Mouse (Mus musculus): ENCODE data around the gene Pik3c2b. TPM values are rescaled to one million over a fixed set of nuclear protein-coding genes. Genes with fewer than 3 reads are reported as not detected.

Pik3c2b gene
- polyA plus RNA-seq, 1 experiment from 2014 or later: 18.0 TPM

- no peak for ATAC-seq (ENCODE audit: low FRiP score, low read depth)
- H3K4me1 ChIP-seq: peaks cover 7% of the 10 kb centered on the region
- H3K27ac ChIP-seq: no peak overlapping the region
- no peak overlapping the region for H3K4me2 ChIP-seq (replicated peaks)
- no peaks in the 10 kb centered on the region for H3K27me3 ChIP-seq (replicated peaks)
- 64% methylated on average over 4 of the region's 4 CpGs for WGBS
- H3K36me3 ChIP-seq: peaks cover 22% of the 10 kb centered on the region
- H3K9me3 ChIP-seq: no peaks in the 10 kb centered on the region
- no peak overlapping the region for H3K4me3 ChIP-seq
- H3K9ac ChIP-seq: no peak overlapping the region
Measured at GRCm38 (mm10) chr1:133060681-133061080, 15.2 kb downstream of the Pik3c2b start.

- Histone ChIP-seq H3K4me1 (peaks cover 5% of the 10 kb centered on the region), H3K27ac (no peak overlapping the region), H3K9me3 (no peaks in the 10 kb centered on the region), H3K36me3 (peaks cover 40% of the 10 kb centered on the region), H3K9ac (no peak overlapping the region), H3K4me3 (no peak overlapping the region), H3K4me2 (replicated peaks) (no peak overlapping the region), H3K27me3 (replicated peaks) (no peaks in the 10 kb centered on the region)
- no peak for ATAC-seq (ENCODE audit: low FRiP score, low read depth)
- WGBS: 97% methylated on average over 6 of the region's 6 CpGs
Measured at GRCm38 (mm10) chr1:133063164-133063563, 17.7 kb downstream of the Pik3c2b start.

- 59% methylated on average over 5 of the region's 5 CpGs for WGBS
Measured at GRCm38 (mm10) chr1:133068268-133068667, 22.8 kb downstream of the Pik3c2b start.

DNA sequence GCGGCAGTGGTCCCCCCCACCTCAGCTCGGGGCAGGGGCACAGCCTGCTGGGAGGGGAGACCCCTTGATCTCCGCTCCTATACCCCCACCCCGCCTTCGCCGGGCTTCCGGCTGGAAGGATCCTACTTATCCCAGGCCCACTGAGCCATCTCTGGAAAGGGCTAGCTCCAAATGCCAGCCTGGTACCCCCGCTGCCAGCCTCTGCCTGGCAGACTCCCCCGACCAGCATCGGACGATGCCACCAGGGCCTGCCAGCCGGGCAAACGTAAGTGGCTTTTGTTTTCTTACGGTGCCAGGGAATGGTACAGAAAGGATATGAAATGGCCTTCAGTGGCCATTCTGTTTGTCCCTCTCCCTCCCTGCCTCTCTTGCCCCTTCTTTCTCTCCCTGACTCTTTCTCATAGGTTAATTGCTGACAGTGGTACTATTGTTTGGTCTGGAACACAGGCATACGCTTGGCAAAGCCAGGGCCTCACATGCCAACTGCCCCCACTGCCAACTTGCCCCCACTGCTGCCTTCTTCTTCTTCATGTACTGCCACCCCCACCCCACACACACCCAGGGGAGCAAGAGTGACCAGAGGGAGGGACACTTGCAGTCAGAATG, 23.3 kb downstream of the Pik3c2b start:
- Histone ChIP-seq H3K9ac (no peak overlapping the region), H3K27me3 (replicated peaks) (no peaks in the 10 kb centered on the region), H3K4me3 (no peak overlapping the region), H3K36me3 (peaks cover 52% of the 10 kb centered on the region), H3K9me3 (no peaks in the 10 kb centered on the region), H3K27ac (no peak overlapping the region), H3K4me2 (replicated peaks) (no peak overlapping the region), H3K4me1 (peaks cover 23% of the 10 kb centered on the region; the same call in 1 of the 2 replicates)
- 92% methylated on average over 15 of the region's 15 CpGs for WGBS
- no peak for ATAC-seq (ENCODE audit: low FRiP score, low read depth)

More at GRCm38 (mm10) chr1:133068268-133068667, 22.8 kb downstream of the Pik3c2b start:
- Histone ChIP-seq H3K36me3 (peaks cover 56% of the 10 kb centered on the region), H3K9me3 (no peaks in the 10 kb centered on the region), H3K9ac (no peak overlapping the region), H3K27ac (no peak overlapping the region), H3K27me3 (replicated peaks) (no peaks in the 10 kb centered on the region), H3K4me3 (no peak overlapping the region), H3K4me1 (peaks cover 23% of the 10 kb centered on the region; the same call in 1 of the 2 replicates), H3K4me2 (replicated peaks) (no peak overlapping the region)
- no peak for ATAC-seq (ENCODE audit: low FRiP score, low read depth)

DNA sequence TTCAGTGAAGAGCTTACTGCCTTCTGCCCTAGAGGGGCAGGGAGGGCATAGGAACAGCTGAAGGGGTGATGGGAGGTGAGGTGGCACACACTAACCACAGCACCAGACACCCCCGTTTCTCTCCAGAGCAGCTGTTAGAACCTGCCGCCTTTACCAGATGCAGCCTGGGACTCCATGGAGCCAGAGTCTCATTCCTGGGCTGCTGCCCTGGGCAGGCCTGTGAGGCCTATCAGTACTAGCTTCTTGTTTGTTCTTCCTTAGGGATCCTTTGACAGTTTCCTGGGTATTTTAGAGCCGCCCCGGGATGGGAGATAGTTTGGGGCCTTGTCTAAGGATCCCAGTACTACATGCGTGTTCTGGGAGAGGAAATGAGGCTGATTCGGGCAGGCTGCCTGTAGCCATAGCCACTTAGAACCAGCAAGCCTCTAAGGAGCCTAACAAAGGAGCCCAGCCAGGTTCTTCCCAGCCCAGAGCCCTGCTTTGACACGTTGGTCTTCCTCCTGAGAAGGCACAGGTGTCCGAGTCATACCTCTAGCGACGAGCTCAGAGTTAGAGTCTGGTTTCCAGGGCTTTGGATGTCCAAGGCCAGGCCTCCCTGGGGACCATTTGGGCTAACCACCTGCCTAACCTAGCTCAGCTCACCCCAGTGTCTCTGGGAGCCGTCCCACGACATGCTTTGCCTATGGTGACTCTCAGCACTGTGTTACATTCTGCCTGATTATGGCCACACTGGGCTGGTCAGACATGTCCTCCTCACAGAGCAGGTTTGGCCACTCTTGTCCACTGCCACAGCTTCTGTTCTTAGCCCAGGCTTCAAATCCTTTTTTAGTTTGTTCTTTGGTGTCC, 24.0 kb downstream of the Pik3c2b start:
- H3K27me3 ChIP-seq (replicated peaks): no peaks in the 10 kb centered on the region
- no peak overlapping the region for H3K9ac ChIP-seq
- no peaks in the 10 kb centered on the region for H3K9me3 ChIP-seq
- 89% methylated on average over 12 of the region's 12 CpGs for WGBS
- ATAC-seq (ENCODE audit: low FRiP score, low read depth): no peak
- no peak overlapping the region for H3K4me2 ChIP-seq (replicated peaks)
- H3K27ac ChIP-seq: no peak overlapping the region
- H3K36me3 ChIP-seq: peaks cover 56% of the 10 kb centered on the region
- peaks cover 23% of the 10 kb centered on the region; the same call in 1 of the 2 replicates for H3K4me1 ChIP-seq
- no peak overlapping the region for H3K4me3 ChIP-seq

DNA sequence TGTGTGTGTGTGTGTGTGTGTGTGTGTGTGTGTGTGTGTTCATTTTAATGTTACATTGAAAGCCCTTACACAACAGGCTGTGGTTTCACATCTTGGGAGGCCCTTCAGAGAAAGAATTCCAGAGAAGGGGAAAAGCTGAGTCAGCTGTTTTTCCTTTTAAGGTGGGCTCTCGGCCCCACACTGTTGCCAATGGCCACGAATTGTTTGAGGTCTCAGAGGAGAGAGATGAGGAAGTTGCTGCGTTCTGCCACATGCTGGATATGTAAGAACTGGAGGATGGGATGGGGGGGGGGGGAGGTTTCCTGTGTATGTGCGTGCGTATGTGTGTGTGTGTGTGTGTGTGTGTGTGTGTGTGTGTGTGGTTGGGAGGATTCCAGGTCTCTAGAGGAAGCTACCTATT, 24.7 kb downstream of the Pik3c2b start:
- 64% methylated on average over 3 of the region's 5 CpGs for WGBS
- Histone ChIP-seq H3K9ac (no peak overlapping the region), H3K27me3 (replicated peaks) (no peaks in the 10 kb centered on the region), H3K36me3 (peaks cover 60% of the 10 kb centered on the region), H3K4me1 (peaks cover 23% of the 10 kb centered on the region; the same call in 1 of the 2 replicates), H3K9me3 (no peaks in the 10 kb centered on the region), H3K4me2 (replicated peaks) (no peak overlapping the region), H3K4me3 (no peak overlapping the region), H3K27ac (no peak overlapping the region)
- ATAC-seq (ENCODE audit: low FRiP score, low read depth): no peak

GRCm38 (mm10) chr1:133071666-133072381, 26.4 kb downstream of the Pik3c2b start:
- Histone ChIP-seq H3K4me2 (replicated peaks) (no peak overlapping the region), H3K27me3 (replicated peaks) (no peaks in the 10 kb centered on the region), H3K4me1 (peaks cover 32% of the 10 kb centered on the region), H3K36me3 (peaks cover 63% of the 10 kb centered on the region), H3K27ac (no peak overlapping the region), H3K4me3 (no peak overlapping the region), H3K9ac (no peak overlapping the region), H3K9me3 (no peaks in the 10 kb centered on the region)
- no peak for ATAC-seq (ENCODE audit: low FRiP score, low read depth)
- 77% methylated on average over 16 of the region's 16 CpGs for WGBS

DNA sequence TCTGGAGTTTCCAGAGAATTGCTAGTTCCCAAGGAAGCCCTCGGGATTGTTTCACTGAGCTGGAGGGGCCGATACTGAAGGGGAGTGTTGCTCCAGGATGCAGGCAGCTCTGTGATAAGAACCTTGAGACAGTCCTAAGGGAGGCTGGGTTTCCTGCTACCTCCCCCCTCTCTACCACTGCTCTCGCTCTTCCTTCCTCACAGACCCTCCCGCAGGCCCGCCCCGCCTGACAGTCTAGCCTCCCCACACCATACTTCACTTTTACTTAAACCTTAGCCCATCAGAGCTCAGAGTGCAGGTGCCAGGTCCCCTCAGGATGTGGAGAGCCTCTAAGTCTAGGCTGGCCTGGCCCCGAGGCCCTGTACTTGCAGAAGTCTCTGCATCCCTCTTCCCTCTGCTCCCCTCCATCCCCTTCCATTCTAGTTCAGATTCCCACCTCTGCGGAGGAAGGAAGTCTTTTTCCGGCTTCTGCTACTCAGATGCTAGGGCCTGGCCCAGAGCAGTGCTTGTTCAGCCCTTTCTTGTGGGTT, 27.9 kb downstream of the Pik3c2b start:
- Histone ChIP-seq H3K9me3 (no peaks in the 10 kb centered on the region), H3K4me2 (replicated peaks) (no peak overlapping the region), H3K36me3 (peaks cover 64% of the 10 kb centered on the region), H3K4me3 (no peak overlapping the region), H3K27me3 (replicated peaks) (no peaks in the 10 kb centered on the region), H3K4me1 (peaks cover 43% of the 10 kb centered on the region), H3K27ac (no peak overlapping the region), H3K9ac (0 out of 2 replicates have a peak overlapping the region, but pooled peaks have one; percentile 26)
- 60% methylated on average over 9 of the region's 9 CpGs for WGBS
- no peak for ATAC-seq (ENCODE audit: low FRiP score, low read depth)

DNA sequence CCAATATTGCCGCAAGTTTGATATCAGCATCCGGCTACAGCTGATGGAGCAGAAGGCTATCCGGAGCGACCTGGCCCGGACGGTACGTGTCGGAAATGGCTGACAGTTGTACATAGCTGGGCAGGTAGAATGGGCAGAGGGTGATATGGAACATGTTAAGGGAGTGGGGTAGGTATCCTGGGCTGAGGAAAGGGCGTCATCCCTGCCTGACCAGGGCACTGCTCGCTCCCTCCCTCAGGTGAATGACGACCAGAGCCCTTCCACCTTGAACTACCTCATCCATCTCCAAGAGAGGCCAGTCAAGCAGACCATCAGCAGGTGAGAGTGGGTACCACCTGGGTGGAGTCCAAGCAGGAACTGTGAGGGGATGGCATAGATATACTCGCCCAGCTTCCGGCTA, 29.1 kb downstream of the Pik3c2b start:
- no peak for ATAC-seq (ENCODE audit: low FRiP score, low read depth)
- Histone ChIP-seq H3K36me3 (peaks cover 58% of the 10 kb centered on the region), H3K4me3 (no peak overlapping the region), H3K9me3 (no peaks in the 10 kb centered on the region), H3K4me1 (peaks cover 34% of the 10 kb centered on the region), H3K9ac (no peak overlapping the region), H3K4me2 (replicated peaks) (no peak overlapping the region), H3K27ac (no peak overlapping the region), H3K27me3 (replicated peaks) (no peaks in the 10 kb centered on the region)
- WGBS: 95% methylated on average over 13 of the region's 13 CpGs

DNA sequence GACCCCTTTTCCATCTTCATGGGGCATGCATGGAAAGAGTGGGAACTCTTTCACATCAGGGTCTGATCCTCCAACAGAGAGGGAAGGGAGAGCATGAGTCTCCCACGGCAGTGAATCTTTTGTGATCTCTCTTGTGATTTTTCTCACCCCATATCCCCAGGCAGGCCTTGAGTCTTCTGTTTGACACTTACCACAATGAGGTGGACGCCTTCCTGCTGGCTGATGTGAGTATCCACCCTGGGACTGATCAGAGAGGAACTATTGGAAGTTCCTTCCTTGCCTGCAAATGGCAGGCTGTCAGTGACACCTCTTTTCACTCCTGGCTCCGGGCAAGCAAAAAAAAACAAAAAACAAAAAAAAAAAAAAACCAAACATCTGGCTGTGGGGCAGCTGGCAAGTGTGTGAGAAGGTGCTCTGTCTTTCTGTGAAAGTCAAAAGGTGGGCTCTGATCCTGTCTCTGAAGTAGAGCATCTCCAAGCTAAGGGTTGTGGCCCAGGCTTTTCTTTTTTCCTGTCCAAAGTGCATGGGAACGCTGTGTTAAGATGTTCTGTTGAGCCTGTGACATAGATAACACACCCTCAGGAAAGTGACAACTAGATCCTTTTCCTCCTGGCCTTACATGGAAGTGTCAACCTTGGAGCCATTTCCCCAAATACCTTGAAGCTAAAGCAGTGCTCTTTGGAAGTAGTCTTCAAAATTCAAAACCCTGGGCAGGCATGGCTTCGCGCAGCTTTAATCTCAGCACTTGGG, 30.4 kb downstream of the Pik3c2b start:
- 84% methylated on average over 6 of the region's 6 CpGs for WGBS
- H3K4me3 ChIP-seq: no peak overlapping the region
- no peak overlapping the region for H3K27ac ChIP-seq
- no peak overlapping the region for H3K4me2 ChIP-seq (replicated peaks)
- H3K4me1 ChIP-seq: peaks cover 41% of the 10 kb centered on the region
- H3K9ac ChIP-seq: no peak overlapping the region
- no peak for ATAC-seq (ENCODE audit: low FRiP score, low read depth)
- no peaks in the 10 kb centered on the region for H3K9me3 ChIP-seq
- H3K27me3 ChIP-seq (replicated peaks): no peaks in the 10 kb centered on the region
- H3K36me3 ChIP-seq: peaks cover 55% of the 10 kb centered on the region

GRCm38 (mm10) chr1:133076681-133077514, 31.4 kb downstream of the Pik3c2b start:
- Histone ChIP-seq H3K27me3 (replicated peaks) (no peaks in the 10 kb centered on the region), H3K36me3 (peaks cover 59% of the 10 kb centered on the region), H3K9ac (no peak overlapping the region), H3K4me2 (replicated peaks) (no peak overlapping the region), H3K4me1 (peaks cover 44% of the 10 kb centered on the region), H3K9me3 (no peaks in the 10 kb centered on the region), H3K27ac (peak overlapping the region; percentile 47; the same call in 1 of the 2 replicates), H3K4me3 (no peak overlapping the region)
- 43% methylated on average over 20 of the region's 20 CpGs for WGBS
- no peak for ATAC-seq (ENCODE audit: low FRiP score, low read depth)
